Mouse (Mus musculus) erythroblast, adult 5-6 weeks (primary cell): ENCODE measurements around the gene Ccdc17. TPM values are rescaled to one million over a fixed set of nuclear protein-coding genes. Genes with fewer than 3 reads are reported as not detected.

Experiments
- ATAC-seq: replicated peaks from 2 replicates; pipeline ENCODE4 v1.8.0; 2016; ENCODE audit warnings: moderate number of reproducible peaks, mild to moderate bottlenecking, moderate TSS enrichment, inconsistent platforms; ENCODE audit not compliant: poor library complexity, low FRiP score, severe bottlenecking
- total RNA-seq, 2 experiments: library from RNA; stranded (forward) in 1 of 2; stranded (reverse) in 1 of 2; fragments of 150-400 nt in 1 of 2; fragments of 200-764, 138-1000 nt in 1 of 2; gene quantifications; 2 replicates each; pipeline versions ENCODE4 v1.2.3 to v1.2.4; 2015 to 2017; ENCODE audit warnings: low replicate concordance in 2 of 2

Gene Ccdc17
- total RNA-seq, 2 experiments from 2014 or later, result 1.5 to 2.1 TPM

DNA sequence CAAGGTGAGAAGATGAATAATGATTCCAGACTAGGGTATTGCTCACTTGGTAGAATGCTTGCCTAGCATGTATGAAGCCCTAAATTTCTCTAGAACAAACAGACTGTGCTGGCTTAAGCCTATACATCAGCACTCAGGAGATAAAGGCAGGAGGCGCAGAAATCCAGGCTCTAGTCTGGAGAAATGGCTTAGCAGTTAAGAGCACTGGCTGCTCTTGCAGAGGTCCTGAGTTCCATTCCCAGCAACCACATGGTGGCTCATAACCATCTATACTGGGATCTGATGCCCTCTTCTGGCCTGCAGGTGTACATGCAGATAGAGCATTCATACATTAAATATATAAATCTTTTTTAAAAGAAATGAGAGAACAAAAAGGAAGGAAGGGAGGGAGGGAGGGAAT, 45.6 kb downstream of the Ccdc17 start:
- ATAC-seq, result no peak

GRCm38 (mm10) chr4:116644326-116644725, 47.9 kb downstream of the Ccdc17 start:
- ATAC-seq, result no peak

GRCm38 (mm10) chr4:116645624-116646023, 49.2 kb downstream of the Ccdc17 start:
- ATAC-seq, result no peak

GRCm38 (mm10) chr4:116649411-116649810, 53.0 kb downstream of the Ccdc17 start:
- ATAC-seq, result no peak

Other genes with a start within 250 kb of the Ccdc17 start
- gene Mast2, start 132.5 kb upstream of the Ccdc17 start, total RNA-seq (2015; ENCODE audit: low replicate concordance), result 7.7 and 8.8 TPM in 2 replicates
- 15.5 and 16.5 TPM in 2 replicates for gene Mast2, start 132.5 kb upstream of the Ccdc17 start, total RNA-seq (2017; ENCODE audit: low replicate concordance)
- 5.6 and 6.3 TPM in 2 replicates for gene Ipp, start 89.1 kb upstream of the Ccdc17 start, total RNA-seq (2015; ENCODE audit: low replicate concordance)
- 7.5 and 7.8 TPM in 2 replicates for gene Ipp, start 89.1 kb upstream of the Ccdc17 start, total RNA-seq (2017; ENCODE audit: low replicate concordance)
- 1.7 and 11.7 TPM in 2 replicates for gene Tmem69, start 40.7 kb upstream of the Ccdc17 start, total RNA-seq (2015; ENCODE audit: low replicate concordance)
- 3.5 and 4.5 TPM in 2 replicates for gene Tmem69, start 40.7 kb upstream of the Ccdc17 start, total RNA-seq (2017; ENCODE audit: low replicate concordance)
- gene Gpbp1l1, start 39.0 kb upstream of the Ccdc17 start, total RNA-seq (2015; ENCODE audit: low replicate concordance), result 74.2 and 83.6 TPM in 2 replicates
- 141 and 166 TPM in 2 replicates for gene Gpbp1l1, start 39.0 kb upstream of the Ccdc17 start, total RNA-seq (2017; ENCODE audit: low replicate concordance)
- gene Nasp, start 31.3 kb downstream of the Ccdc17 start, total RNA-seq (2015; ENCODE audit: low replicate concordance), result 34.0 and 54.8 TPM in 2 replicates
- 92.9 and 99.7 TPM in 2 replicates for gene Nasp, start 31.3 kb downstream of the Ccdc17 start, total RNA-seq (2017; ENCODE audit: low replicate concordance)
- 110 and 156 TPM in 2 replicates for gene Akr1a1, start 55.0 kb downstream of the Ccdc17 start, total RNA-seq (2015; ENCODE audit: low replicate concordance)
- gene Akr1a1, start 55.0 kb downstream of the Ccdc17 start, total RNA-seq (2017; ENCODE audit: low replicate concordance), result 108 and 173 TPM in 2 replicates
- gene Prdx1, start 88.9 kb downstream of the Ccdc17 start, total RNA-seq (2015; ENCODE audit: low replicate concordance), result 71.5 and 92.4 TPM in 2 replicates
- 30.1 and 52.6 TPM in 2 replicates for gene Prdx1, start 88.9 kb downstream of the Ccdc17 start, total RNA-seq (2017; ENCODE audit: low replicate concordance)
- 4.2 and 4.4 TPM in 2 replicates for gene Mmachc, start 111.8 kb downstream of the Ccdc17 start, total RNA-seq (2015; ENCODE audit: low replicate concordance)
- 1.8 and 5.4 TPM in 2 replicates for gene Mmachc, start 111.8 kb downstream of the Ccdc17 start, total RNA-seq (2017; ENCODE audit: low replicate concordance)
- 6.5 and 7.3 TPM in 2 replicates for gene Ccdc163, start 111.9 kb downstream of the Ccdc17 start, total RNA-seq (2015; ENCODE audit: low replicate concordance)
- 3.3 and 10.5 TPM in 2 replicates for gene Ccdc163, start 111.9 kb downstream of the Ccdc17 start, total RNA-seq (2017; ENCODE audit: low replicate concordance)
- gene Tesk2, start 124.3 kb downstream of the Ccdc17 start, total RNA-seq (2015; ENCODE audit: low replicate concordance), result 5.2 and 6.5 TPM in 2 replicates
- gene Tesk2, start 124.3 kb downstream of the Ccdc17 start, total RNA-seq (2017; ENCODE audit: low replicate concordance), result 7.8 and 9.2 TPM in 2 replicates
- 8.6 and 10.4 TPM in 2 replicates for gene Toe1, start 211.0 kb downstream of the Ccdc17 start, total RNA-seq (2015; ENCODE audit: low replicate concordance)
- gene Toe1, start 211.0 kb downstream of the Ccdc17 start, total RNA-seq (2017; ENCODE audit: low replicate concordance), result 14.3 and 20.5 TPM in 2 replicates
- gene Mutyh, start 211.1 kb downstream of the Ccdc17 start, total RNA-seq (2015; ENCODE audit: low replicate concordance), result 0.58 TPM in 1 of 2 replicates, not detected in the other
- 0.43 and 0.98 TPM in 2 replicates for gene Mutyh, start 211.1 kb downstream of the Ccdc17 start, total RNA-seq (2017; ENCODE audit: low replicate concordance)
- not detected in 2 replicates for gene Hpdl, start 225.1 kb downstream of the Ccdc17 start, total RNA-seq (2015; ENCODE audit: low replicate concordance)
- gene Hpdl, start 225.1 kb downstream of the Ccdc17 start, total RNA-seq (2017; ENCODE audit: low replicate concordance), result not detected in 2 replicates